Mouse (Mus musculus): ENCODE measurements at regions not wholly inside any gene's neighbourhood (a gene's known extent, or its start where the extent isn't known, plus 50 kb on each side); places are given as distances from the start of the nearest gene placed in this dataset.

- TF ChIP-seq CTCF (IDR thresholded peaks at IDR 0.05; ENCODE audit: borderline replicate concordance, insufficient read depth, low read depth, low read length) (no peak), POLR2A (IDR thresholded peaks at IDR 0.05; ENCODE audit: borderline replicate concordance, insufficient read depth, low read length) (no peak)
Measured at GRCm38 (mm10) chr16:83271869-83272268, 443.7 kb downstream of the Gm21833 start.
